Mouse (Mus musculus) liver, adult 2 months (tissue): ENCODE data around the gene U2surp. TPM values are rescaled to one million over a fixed set of nuclear protein-coding genes. Genes with fewer than 3 reads are reported as not detected.

Experiments
- DNase-seq: peaks from one replicate; pipeline ENCODE4 v3.0.0-alpha.2; 2011; ENCODE audit warnings: low read depth, low spot score; ENCODE audit errors: extremely low read depth
- H3K27ac ChIP-seq: fragments of 200-500 bp; replicated peaks from 2 replicates; pipeline ENCODE4 v1.5.1; 2012; ENCODE audit warnings: low read depth, mild to moderate bottlenecking, control low read depth, inconsistent platforms, low read length; ENCODE audit not compliant: insufficient read depth
- H3K27me3 ChIP-seq: fragments of 200-500 bp; 2 replicates; pipeline ENCODE4 v1.6.1; 2012; ENCODE audit warnings: mild to moderate bottlenecking, moderate library complexity, low read length, inconsistent platforms; ENCODE audit not compliant: control insufficient read depth, insufficient read depth
- H3K36me3 ChIP-seq: fragments of 200-500 bp; 2 replicates; pipeline ENCODE4 v1.6.1; 2012; ENCODE audit warnings: low read length, inconsistent platforms; ENCODE audit not compliant: control insufficient read depth, insufficient read depth
- H3K4me1 ChIP-seq: fragments of 200-500 bp; 2 replicates; pipeline ENCODE4 v1.6.1; 2011; ENCODE audit warnings: low read length; ENCODE audit not compliant: control insufficient read depth, insufficient read depth
- H3K4me3 ChIP-seq: fragments of 200-500 bp; 2 replicates; pipeline ENCODE4 v1.5.1; 2011; ENCODE audit warnings: low read depth, mild to moderate bottlenecking, control low read depth, low read length, moderate library complexity; ENCODE audit not compliant: insufficient read depth
- H3K79me2 ChIP-seq: fragments of 200-500 bp; 2 replicates; pipeline ENCODE4 v1.6.1; 2012; ENCODE audit warnings: inconsistent platforms, mild to moderate bottlenecking, low read length, moderate library complexity; ENCODE audit not compliant: control insufficient read depth, insufficient read depth
- H3K9ac ChIP-seq: fragments of 200-500 bp; 2 replicates; pipeline ENCODE4 v1.6.1; 2012; ENCODE audit warnings: low read depth, mild to moderate bottlenecking, control low read depth, inconsistent platforms, low read length
- CTCF ChIP-seq: fragments of 200-500 bp; IDR thresholded peaks from 2 replicates; pipeline ENCODE4 v1.5.1; 2011; ENCODE audit warnings: low read depth, low read length, control low read depth
- POLR2A ChIP-seq: fragments of 200-500 bp; IDR thresholded peaks from 2 replicates; pipeline ENCODE4 v1.6.1; 2011; ENCODE audit warnings: low read length, control low read depth; ENCODE audit not compliant: insufficient read depth; ENCODE audit errors: extremely low read depth
- WGBS: fragments of 180-500 bp; shearing (Covaris S2); methylation state at CpG from one replicate; pipeline ENCODE4 v1.1.7; 2018; 5-methylcytosine and 5-hydroxymethylcytosine counted together
- polyA plus RNA-seq: library from polyadenylated mRNA; depleted of rRNA; stranded (reverse); fragments of >200 nt; gene quantifications from 2 replicates; pipeline ENCODE4 v1.2.3, GENCODE M21; 2012
- total RNA-seq: library from RNA; depleted of rRNA; stranded (reverse); fragments of >200 nt; gene quantifications from 2 replicates; pipeline ENCODE4 v1.2.3, GENCODE M21; 2014

The U2surp gene
- total and polyA plus RNA-seq, 2 experiments: 1.7 to 21.8 TPM

DNA sequence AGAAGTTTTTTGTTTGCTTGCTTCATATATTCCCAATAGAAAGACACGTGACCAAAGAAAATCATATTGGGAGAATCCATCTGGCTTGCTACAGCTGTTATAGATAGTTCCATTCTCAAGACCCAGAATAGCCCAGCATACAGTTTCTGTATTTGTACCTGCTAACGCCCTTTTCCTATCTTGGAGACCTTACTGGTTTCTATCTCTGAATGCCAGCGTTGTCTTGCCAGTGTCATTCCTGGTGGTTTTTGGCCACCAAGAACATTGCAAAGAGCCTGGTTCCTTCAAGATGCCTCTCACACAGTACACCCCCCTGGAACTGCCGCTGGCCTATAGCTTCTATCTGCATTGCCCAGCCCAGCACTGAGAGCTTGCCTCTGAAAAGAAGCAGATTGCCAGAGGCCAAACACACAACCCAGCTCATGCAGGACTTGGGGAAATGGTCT is 44.3 kb upstream of the U2surp start:
- Histone ChIP-seq H3K79me2 (peaks cover 14% of the 10 kb centered on the region; the same call in 1 of the 2 replicates), H3K4me1 (peaks cover 44% of the 10 kb centered on the region), H3K36me3 (peaks cover 4% of the 10 kb centered on the region; the same call in 1 of the 2 replicates), H3K9ac (peak overlapping the region; percentile 0; the same call in 1 of the 2 replicates), H3K4me3 (no peak overlapping the region), H3K27me3 (no peaks in the 10 kb centered on the region), H3K27ac (peak overlapping the region; percentile 43)
- DNase-seq: no peak
- TF ChIP-seq POLR2A (no peak), CTCF (no peak)
- WGBS: 74% methylated on average over 4 of the region's 4 CpGs

DNA sequence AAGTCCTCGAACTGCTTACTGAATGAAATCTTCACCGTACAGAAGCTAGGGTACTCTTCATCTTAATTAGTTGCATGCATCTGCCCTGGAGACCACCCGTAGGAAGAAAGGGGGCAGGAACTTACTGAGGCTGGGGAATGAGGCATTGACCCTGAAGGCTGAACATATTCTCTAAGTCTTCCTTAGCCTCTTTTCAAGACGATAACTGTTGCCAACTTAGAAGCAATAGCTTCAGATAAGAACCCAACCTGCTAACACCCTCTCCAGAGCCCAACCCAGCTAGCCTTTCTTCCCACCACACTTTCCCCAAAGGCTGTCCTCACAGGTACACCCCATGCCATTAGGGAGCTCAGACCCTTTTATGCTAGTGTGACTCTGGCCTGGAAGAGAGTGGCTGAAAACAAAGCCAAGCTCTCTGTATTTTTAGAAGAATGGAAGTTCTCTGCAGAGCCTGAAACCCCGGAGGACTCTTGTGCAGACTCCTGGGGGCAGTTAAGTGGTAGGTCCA is 43.5 kb upstream of the U2surp start:
- no peak for DNase-seq
- Histone ChIP-seq H3K27me3 (no peaks in the 10 kb centered on the region), H3K4me3 (no peak overlapping the region), H3K79me2 (peaks cover 6% of the 10 kb centered on the region; the same call in 1 of the 2 replicates), H3K4me1 (peaks cover 44% of the 10 kb centered on the region), H3K27ac (peak overlapping the region; percentile 86), H3K36me3 (no peaks in the 10 kb centered on the region), H3K9ac (peak overlapping the region; percentile 40)
- TF ChIP-seq POLR2A: no peak
- TF ChIP-seq CTCF: no peak
- WGBS: 34% methylated on average over 5 of the region's 5 CpGs

DNA sequence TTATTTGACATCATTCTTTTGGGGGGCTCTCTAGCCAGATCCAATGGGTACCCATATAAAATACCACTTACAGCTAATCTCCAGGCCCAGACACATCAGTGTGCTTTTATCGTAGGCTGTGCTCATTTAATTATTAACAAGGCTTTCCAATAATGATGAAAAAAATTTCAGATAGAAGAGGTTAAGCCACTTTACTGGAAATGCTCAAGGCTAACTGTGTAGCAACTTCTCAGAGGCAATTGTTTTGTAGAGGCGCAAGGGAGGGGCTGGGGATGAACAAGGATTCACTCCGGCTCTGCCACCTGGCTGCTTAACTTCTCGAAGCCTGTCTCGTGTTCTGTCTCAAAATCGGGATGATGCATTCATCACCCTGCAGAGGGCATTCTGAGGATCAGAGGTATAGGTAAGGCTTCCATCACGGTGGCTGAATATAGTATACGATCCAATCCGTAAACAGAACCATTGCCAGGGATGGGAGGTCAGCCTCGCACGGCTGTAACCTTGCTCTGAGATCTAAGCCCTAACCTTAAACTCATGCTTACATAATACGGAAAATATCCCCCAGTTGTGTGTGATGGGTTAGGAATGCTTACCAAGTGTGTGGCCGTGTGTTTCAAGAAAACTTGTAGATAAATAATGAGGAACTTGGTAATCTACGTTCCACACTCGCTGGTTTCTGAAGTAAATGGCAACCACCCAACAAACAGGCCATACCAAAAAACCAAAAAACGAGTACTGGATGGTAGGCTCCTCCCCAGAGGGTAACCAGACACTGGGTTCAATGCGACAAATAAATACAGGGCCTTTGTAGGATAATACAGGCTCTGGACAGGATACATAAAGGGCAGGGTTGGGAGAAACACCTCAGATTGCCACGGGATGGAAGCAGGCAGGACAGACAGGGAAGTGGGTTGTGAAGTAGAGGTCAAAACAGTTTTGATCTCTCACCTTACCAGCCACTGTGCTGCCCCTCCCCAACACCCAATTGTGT is 42.7 kb upstream of the U2surp start:
- H3K9ac ChIP-seq: peak overlapping the region; percentile 40
- H3K4me1 ChIP-seq: peaks cover 47% of the 10 kb centered on the region
- H3K27me3 ChIP-seq: no peaks in the 10 kb centered on the region
- peak overlapping the region; percentile 86 for H3K27ac ChIP-seq
- H3K36me3 ChIP-seq: no peaks in the 10 kb centered on the region
- H3K79me2 ChIP-seq: no peaks in the 10 kb centered on the region; the same call in 1 of the 2 replicates
- 0 out of 2 replicates have a peak, but pooled peaks have one; percentile 16 for TF ChIP-seq CTCF
- TF ChIP-seq POLR2A: no peak
- peak; percentile 92 for DNase-seq
- WGBS: 23% methylated on average over 18 of the region's 18 CpGs
- peak overlapping the region; percentile 19 for H3K4me3 ChIP-seq

DNA sequence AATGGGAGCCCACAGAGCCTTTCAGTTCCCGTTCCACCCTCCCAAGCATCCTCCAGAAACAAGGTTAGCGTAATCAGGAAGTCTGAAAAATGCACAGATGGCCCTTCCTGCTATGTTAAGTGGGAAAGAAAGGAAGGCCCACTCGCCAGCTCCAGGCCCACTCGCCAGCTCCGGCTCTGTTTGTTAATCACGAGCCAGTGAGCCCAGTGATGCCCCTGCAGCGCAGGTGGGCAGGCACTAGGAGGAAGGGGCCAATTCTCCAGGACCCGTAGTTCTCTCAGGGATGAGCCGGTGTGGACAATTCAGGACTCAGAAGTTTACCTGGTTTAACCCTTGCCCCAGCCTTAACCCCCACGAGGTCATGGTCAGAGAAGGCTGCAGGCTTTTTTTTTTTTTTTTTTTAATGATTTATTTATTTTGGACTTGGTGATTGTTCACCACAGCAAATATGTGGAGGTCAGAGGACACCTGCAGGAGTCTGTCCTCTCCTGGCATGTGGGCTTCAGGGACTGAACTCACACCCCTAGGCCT is 40.4 kb upstream of the U2surp start:
- Histone ChIP-seq H3K79me2 (no peaks in the 10 kb centered on the region; the same call in 1 of the 2 replicates), H3K4me1 (peaks cover 43% of the 10 kb centered on the region), H3K36me3 (no peaks in the 10 kb centered on the region), H3K27me3 (no peaks in the 10 kb centered on the region), H3K4me3 (no peak overlapping the region), H3K27ac (peak overlapping the region; percentile 86), H3K9ac (0 out of 2 replicates have a peak overlapping the region, but pooled peaks have one; percentile 1)
- 13% methylated on average over 10 of the region's 10 CpGs for WGBS
- peak; percentile 96 for DNase-seq
- no peak for TF ChIP-seq POLR2A
- TF ChIP-seq CTCF: no peak

DNA sequence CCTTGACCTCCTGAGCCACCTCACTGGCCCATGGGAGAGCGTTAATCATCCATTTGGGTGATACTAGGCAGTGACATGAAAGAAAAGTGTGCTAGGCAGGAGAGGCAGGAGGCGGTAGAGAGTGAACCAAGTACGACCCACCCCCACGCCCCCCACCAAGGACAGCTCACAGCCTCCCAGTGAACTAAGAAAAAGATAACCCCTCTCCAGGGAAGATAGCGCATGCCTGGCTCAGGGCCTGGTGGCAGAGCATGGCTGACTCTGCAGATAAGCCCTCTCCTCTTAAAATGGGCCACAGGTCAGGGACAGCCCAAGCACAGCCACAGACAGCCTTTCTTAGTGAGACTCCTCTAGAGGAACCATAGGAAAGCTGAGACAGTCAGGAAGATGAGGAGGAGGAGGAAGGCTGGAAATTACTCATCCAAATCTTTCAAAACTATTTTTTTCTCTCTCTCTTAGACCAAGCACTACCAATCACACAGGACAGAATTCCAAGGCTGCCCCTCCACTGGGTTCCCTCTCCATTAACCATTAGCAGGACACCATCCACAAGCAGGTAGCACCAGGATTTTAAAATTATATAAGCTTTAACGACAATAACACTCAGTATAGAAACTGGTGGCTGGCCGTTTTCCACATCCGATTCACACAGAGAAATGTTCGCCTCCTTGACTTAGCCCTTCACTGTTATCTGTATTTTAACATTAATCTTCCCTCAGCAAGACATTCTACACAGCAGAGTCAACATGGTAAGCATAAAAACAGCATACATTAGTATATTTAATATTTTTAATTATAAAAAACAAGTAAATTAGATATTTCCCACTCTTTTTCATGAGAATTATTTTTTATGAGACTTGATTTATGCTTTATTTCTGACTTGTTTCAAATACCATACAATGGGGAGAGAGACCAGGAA is 39.3 kb upstream of the U2surp start:
- H3K27ac ChIP-seq: peak overlapping the region; percentile 55
- no peaks in the 10 kb centered on the region for H3K27me3 ChIP-seq
- TF ChIP-seq CTCF (no peak), POLR2A (no peak)
- DNase-seq: no peak
- no peak overlapping the region for H3K9ac ChIP-seq
- no peaks in the 10 kb centered on the region; the same call in 1 of the 2 replicates for H3K79me2 ChIP-seq
- no peaks in the 10 kb centered on the region for H3K36me3 ChIP-seq
- no peak overlapping the region for H3K4me3 ChIP-seq
- H3K4me1 ChIP-seq: peaks cover 40% of the 10 kb centered on the region
- WGBS: 40% methylated on average over 9 of the region's 9 CpGs
